Mouse (Mus musculus): Measurements from ENCODE around the gene Lpp. TPM values are rescaled to one million over a fixed set of nuclear protein-coding genes. Genes with fewer than 3 reads are reported as not detected.

The Lpp gene
- total RNA-seq, 2 experiments from 2014 or later, result 16.6 to 18.6 TPM

DNA sequence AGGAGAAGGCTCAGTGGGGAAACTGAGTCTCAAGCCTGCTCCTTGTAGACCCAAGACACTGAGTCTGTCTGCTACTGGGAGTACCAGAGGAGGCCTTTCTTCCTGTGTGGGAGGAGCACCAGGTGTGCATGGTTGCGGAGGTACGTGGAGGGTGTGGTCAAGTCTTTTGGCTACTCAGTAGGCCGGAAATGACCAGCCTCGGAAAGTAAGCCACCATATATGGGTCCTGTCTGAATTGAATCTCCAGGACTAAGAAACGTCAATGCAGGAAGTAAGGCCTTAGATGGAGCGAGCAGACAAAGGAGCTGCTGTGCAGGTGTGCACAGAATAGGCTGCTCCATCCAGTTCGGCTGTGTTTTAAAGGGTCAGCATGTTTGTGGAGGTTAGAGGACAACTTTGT lies 3.2 kb downstream of the Lpp start:
- intact Hi-C loops (cut with DNase I), result loop anchor here (5.0 kb wide), 2 partner anchors 66 to 81 kb away; no protein-coding TSS in a partner anchor
- no peak for DNase-seq

DNA sequence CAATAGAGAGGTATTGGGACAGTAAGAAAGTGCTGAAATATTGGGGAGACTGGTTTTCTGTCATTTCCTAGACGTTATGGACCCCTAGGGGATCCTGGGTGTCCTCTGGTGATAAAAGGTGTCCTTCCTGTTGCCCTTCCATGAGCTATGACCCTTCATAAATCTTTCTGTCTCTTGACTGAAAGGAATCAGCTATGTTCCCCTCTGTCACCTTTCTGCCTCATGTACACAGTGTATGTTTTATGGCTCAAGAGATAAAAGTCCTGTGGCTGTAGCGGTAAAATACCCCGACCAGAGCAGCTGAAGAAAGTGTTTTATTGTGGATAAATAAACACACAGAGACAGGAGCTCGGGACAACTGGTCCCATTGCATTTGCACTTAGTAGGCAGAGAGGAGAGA lies 5.2 kb downstream of the Lpp start:
- DNase-seq, result no peak
- intact Hi-C loops (cut with DNase I), result loop anchor here (5.0 kb wide), 2 partner anchors 64 to 79 kb away; no protein-coding TSS in a partner anchor

DNA sequence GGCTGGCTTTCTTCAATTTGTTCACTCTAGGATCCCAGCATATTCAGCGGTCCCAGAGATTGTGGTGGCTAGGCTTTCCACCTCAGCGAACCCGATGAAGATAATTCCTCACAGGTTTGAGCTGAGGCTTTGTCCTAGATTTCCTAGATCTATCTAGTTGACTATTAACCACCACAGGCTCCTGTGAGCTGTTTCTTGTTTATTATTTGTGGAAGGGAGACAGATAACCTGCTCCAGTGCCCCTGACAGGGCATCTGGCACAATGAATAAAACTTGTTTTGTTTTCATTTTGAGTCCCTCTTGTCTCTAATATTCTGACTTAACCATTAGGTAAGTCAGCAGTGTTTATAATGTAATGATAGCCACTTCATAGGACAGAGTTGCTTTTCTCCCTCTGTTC lies 5.6 kb downstream of the Lpp start:
- DNase-seq, result no peak
- intact Hi-C loops (cut with DNase I), result loop anchor here (5.0 kb wide), 2 partner anchors 63 to 78 kb away; no protein-coding TSS in a partner anchor

DNA sequence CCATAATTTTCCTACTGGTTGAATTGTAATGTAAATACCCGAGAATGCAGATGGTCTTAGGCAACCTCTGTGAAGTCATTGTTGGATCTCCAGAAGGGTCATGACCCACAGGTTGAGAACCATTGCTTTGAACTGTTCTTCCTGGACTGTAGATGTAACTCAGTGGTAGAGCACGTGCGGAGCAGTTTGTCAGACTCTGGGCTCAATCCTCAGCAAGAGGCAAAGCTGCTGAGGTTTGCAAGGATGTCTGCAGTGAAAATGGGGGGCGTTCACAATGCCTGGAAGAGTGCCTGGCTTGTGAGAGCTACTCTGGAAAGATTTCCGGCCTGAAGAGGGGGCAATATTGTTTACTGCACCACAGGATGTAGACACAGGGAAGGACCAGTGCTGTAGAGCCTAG lies 6.2 kb downstream of the Lpp start:
- intact Hi-C loops (cut with DNase I), result loop anchor here (5.0 kb wide), 2 partner anchors 63 to 78 kb away; no protein-coding TSS in a partner anchor

DNA sequence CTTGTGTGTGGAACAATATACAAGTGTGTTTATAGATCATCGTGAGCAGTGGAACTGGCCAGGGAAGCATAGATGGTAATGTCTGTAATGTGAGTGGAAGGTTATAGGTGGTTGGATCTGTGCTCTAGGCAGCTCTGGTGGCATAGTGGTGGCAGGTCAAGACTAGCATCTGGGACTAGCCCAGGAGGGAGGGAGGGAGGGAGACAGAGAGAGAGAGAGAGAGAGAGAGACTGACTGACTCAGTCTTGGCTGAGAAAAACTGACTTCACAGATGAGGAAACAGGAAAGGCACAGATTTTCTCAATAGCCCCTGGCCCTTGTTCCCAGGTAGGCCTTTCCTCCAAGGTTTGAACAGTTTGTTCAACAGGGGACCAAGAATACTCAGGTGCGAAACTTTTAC lies 7.5 kb downstream of the Lpp start:
- intact Hi-C loops (cut with DNase I), result no loop called here
- no peak for DNase-seq

More for the DNA sequence above, 6.2 kb downstream of the Lpp start:
- DNase-seq, result no peak

DNA sequence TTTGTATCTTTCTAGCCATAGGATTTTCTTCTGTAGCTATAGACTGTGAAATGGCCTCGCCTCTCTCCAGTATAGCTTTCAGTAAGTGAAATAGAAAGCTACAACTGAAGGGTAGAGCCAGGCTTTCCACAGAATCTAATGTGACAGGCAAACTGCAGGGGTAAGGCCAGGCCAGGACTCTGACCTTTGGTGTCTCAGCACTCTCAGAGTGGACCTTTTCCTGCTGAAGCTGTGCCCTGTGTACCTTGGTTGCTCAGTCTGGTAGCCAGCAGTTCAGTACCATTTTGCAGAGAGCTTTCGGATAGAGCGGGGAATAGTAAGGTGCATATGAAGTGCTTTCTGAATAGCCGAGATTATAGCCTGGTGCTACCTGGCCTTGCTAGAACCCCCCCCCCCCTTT lies 9.5 kb downstream of the Lpp start:
- no peak for DNase-seq
- intact Hi-C loops (cut with DNase I), result no loop called here

DNA sequence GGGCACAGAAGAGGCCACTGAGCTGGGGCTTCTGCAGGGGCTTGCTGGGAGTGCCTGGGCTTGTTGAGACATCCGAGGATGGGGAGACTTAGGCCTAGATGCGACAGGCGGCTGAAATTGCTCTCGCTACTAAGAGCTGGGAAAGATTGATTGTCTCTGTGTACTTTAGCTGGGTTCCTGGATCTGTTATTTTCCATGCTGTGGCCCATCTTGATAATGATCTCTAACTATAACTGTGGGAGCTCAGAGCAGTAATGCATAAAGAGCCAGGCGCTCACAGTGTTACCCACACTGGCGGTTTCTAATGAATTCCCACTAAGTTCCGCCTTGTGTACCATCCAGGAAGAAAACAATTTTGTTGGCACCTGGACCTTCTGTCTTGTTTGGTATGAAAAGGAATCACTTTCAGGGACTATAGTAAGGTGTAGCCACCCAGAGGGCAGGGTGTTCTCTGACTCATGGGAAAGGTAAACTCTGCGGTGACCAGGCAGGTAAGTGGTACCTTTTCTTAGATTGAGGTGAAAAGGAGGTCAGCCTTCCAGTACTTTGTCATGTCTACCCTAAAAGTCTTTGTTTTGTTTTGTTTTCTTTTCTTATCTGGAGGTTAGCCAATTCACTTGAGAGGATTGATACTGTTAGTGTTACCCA lies 10.6 kb downstream of the Lpp start:
- intact Hi-C loops (cut with DNase I), result no loop called here

DNA sequence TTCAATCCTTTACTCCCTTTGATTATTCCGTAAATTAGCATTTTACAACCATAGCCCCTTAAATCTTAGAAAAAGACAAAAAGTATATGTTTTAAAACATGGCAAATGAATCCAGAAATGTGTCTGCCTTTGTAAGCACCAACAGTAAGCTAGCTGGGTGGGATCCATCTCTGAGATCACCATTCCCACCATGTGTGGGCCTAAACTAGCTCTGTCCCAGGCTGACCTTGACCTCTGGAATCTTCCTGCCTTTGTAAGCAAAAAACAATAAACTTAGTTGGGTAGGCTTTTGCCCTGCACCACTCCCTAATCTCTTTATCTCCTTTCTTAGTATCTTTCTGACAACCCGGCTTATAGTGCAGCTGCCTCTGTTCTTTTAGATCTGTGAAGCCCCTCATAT lies 13.2 kb downstream of the Lpp start:
- intact Hi-C loops (cut with DNase I), result no loop called here
- DNase-seq, result no peak

More for the DNA sequence above, 10.6 kb downstream of the Lpp start:
- no peak for DNase-seq

DNA sequence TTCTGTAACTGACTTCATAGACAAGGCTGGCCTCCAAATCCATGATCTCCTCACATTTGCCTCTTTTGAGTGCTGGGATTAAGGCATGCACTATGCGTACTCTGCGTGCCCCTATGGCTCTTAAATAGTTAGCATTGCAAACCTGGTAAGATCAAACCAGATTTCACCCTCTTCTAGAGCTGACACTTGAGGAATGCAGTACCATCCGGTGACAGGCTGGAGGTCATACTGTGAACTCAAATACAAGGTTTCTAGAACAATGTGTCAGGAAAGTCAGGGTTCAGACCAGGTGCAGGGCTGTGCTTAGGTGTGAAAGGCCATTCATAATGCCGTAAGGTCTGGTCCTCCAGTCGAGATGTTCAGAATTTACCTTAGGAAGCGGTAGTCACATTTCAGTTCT lies 18.0 kb downstream of the Lpp start:
- intact Hi-C loops (cut with DNase I), result no loop called here
- no peak for DNase-seq

DNA sequence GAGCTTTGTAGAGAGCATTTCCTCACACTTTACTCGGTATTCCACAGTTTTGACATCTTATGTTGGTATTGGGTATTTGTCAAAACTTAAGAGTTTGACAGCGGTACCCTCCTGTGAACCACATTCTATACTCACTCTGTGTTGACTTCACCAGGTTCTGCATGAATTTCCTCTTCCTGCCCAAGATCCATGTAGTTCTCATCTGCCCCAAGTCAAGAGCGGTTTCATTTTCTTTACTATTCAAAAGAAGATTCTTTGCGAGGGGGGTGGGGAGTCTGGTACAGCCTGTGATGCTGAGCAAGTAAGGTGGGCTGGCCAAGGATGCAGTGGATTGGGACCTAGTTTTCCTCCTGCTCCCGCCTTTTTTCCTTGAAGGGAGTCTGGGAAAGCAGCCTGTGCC lies 18.9 kb downstream of the Lpp start:
- no peak for DNase-seq
- intact Hi-C loops (cut with DNase I), result no loop called here

DNA sequence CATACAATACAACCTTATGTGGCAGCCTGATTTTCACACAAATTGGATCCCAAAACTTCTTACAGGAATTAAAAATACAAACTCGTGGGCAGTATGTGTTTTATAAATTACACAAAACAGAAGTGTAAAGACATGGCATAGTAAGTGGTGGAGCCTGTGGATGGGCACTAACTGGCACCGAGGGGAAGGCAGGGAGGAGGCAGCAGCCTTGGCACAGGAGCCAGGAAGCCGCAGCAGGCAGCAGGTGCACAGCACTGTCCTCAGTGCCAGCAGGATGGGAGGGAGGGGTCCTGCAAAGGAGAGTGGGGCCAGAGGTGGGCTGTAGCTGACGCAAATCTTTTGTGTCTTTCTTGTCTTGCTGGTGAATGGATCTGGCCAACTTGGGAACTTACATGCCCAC lies 19.8 kb downstream of the Lpp start:
- intact Hi-C loops (cut with DNase I), result no loop called here
- DNase-seq, result no peak

DNA sequence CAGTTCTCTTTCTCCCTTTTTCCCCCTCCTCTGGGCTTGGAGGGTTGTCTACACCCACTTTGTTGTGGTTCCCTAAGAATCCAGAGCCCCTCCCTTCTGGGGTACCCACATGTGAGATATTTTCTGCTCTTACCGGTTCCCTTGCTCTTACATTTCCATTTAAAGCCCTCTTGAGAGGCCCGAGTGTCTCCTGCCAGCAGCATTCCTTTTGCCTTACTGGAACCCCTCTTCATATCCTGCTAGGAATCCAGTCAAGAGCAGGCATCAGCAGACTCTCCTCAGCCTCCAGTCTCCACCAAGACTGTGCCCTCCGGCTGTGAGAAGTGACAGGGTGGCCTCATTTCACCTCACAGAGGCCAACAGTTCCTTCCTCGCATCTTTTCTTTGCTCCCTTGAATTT lies 24.7 kb downstream of the Lpp start:
- DNase-seq, result no peak
- intact Hi-C loops (cut with DNase I), result no loop called here

DNA sequence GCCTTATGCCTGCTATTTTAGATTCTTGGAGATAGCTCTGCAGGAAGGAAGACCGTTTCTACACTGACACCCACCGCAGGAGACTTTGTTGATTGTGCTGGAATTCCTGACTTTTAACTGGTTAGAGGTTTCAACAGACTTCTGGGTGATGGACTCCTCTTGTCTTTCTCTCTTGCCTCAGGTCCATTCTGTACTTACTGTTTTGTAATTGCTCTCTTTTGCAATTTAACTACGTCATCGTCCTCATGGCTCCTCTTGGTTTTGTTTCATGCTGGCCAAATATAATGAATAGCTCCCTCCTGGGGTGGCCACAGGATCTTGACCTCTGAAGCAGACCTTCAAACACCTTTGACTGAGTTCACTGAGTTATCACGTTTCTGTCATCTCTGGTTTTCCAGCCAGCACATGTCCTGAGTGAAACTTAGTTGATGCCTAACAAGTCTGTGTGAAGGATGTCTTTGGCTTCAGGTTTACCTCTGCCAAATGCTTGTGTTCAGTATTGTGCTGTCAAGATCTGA lies 27.4 kb downstream of the Lpp start:
- intact Hi-C loops (cut with DNase I), result no loop called here
- DNase-seq, result no peak

DNA sequence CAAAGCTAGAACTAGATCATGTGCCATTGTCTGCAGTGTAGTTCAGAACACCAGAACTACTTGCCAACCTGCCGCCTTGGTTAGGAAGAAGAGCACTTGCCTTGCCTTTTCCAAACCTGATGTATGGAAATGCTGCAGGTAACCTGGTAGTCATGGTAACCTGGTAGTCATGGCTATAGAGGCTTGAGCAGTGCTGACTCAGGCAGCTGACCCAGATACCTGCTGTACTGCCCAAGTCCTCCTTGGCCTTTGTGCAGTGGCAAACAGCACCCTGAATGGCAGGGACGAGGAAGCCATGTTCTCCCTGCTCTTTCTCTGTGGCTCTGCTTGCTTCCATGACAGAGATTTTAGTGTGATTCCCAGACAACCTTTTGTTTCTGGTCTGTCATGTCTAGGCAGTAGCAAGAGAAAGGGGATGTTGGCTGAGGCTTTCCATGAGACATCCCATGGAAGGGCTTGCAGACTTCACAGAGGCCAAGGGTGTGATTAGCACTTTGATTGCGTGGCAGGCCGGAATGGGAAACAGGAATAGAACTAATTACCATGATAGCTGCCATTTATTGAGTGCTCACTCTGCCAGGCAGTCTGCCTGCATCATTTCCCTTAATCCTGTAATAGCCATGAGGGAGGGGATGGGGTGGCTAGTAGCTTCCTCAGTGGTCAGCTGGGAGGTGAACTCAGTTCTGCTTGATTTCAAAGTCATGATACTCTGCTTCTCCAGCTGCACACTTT lies 28.5 kb downstream of the Lpp start:
- intact Hi-C loops (cut with DNase I), result no loop called here
- DNase-seq, result no peak

DNA sequence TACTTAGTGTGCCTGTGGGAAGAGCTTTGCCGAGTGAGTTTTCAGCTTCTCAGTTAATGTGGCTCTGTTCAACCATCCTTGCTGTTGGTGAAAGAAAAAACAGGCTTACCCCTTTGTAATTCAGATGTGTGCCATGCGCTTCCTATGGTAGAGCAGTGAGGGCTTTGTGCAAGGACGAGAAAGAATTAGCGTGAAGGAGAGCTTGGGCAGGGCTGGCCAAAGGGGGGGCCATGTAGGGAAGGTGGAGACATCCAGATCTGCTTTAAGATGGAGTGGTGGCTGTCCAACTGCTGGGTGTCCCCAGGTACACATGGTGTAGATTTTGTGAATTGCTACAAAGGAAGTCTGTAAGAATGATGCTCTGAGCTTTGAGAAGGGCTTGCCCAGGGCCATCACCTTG lies 29.9 kb downstream of the Lpp start:
- no peak for DNase-seq
- intact Hi-C loops (cut with DNase I), result no loop called here

DNA sequence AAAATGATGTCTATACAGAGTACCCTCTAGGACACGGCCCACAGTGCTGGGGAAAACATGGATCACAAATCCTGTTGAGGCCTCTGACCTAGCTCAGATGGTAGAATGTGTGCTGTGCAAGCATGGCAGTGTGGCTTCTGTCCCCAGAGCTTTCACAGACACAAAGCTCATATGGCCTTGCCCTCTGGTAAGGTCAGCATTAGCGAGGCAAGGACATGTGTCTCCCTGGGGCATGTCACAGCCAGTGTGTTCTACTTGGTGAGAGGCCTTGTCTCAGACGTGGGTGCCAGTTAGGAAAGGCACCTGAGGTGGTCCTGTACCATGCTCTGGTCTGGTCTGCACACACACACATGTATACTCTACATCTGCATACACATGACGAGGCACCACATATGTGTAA lies 30.4 kb downstream of the Lpp start:
- intact Hi-C loops (cut with DNase I), result no loop called here
- DNase-seq, result no peak

DNA sequence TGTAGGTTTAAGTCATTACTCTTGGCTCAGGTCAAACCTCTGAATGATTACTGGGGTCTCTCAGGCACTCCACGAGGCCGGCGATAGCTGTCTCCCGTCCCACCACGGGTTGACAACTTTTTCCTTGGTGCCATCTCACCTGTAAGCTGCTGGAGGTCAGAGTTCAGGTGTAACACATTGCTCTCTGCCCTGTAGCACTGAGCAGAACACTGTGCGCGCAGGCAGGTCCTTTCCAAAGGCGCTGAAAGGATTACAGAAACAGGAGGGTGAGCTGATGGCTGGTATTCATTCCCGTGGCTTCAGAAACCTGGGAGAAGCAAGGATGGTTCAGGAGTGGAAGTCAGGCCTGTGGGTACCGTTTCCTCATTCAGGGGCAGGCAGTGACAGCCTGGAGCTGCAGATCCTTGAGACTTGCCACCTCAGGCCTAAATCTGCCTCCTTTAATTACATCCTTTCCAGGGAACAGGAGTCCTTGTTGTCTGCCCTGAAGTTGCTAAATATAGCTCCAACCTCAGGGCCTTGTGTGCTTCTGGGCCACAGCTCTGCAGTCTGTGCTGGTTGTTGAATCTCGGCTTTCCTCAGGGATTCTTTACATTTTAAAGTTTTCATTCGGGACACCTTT lies 31.2 kb downstream of the Lpp start:
- no peak for DNase-seq
- intact Hi-C loops (cut with DNase I), result no loop called here

DNA sequence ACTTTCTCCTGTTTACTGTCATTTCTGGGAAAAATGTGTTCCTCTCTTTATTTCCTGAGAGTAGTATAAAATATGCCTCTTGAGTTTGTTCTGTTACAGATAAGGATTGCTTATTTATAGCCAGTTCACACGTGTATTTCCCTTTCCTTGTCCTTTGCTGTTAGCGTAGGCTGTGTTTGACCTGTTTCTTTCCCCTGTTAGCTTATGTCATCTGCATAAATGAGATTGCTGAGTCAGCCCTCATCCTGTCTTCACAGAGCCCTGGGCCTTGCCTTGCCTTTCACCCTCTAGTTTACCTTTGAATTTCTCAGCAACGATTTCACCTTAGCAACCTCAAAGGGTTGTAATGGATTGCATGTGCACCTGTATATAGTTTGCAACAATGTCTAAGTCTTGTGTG lies 32.5 kb downstream of the Lpp start:
- intact Hi-C loops (cut with DNase I), result no loop called here
- no peak for DNase-seq

DNA sequence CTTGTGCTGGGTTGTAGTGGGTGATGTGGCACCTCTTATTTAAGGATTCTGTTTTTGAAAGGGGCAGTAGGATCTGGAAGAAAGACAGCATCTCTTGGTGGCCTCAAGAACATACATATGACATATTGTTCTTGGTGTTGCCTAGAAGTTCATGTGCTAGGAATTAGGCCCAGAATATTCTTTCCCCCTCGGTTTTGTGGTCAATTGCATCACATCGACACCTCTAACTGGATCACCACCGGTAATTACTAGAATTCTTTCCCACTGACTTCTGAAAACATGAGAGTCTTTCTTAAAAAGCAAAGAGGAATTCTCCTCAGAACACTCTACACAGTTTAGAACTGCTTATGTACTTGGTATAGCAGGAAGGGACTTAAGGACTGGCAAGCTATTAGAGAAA lies 34.3 kb downstream of the Lpp start:
- DNase-seq, result no peak
- intact Hi-C loops (cut with DNase I), result no loop called here

DNA sequence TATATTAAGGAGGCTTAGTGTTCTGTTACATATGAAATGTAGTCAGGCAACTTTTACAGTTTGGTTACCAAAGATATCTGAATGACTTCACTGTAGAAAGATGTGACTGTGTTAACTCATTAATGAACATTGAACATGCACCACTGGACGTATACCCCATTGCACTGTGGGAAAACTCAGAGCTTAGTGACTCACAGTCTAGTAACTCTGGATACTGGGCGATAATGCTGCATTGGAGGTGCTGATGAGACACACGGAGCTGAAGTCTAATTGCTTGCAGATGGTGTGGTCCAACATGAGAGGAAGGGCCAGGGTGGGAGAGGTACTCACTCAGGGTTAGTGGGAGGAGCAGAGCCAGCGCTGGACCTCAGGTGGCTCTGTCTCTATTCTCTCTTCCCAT lies 34.7 kb downstream of the Lpp start:
- DNase-seq, result no peak
- intact Hi-C loops (cut with DNase I), result no loop called here

DNA sequence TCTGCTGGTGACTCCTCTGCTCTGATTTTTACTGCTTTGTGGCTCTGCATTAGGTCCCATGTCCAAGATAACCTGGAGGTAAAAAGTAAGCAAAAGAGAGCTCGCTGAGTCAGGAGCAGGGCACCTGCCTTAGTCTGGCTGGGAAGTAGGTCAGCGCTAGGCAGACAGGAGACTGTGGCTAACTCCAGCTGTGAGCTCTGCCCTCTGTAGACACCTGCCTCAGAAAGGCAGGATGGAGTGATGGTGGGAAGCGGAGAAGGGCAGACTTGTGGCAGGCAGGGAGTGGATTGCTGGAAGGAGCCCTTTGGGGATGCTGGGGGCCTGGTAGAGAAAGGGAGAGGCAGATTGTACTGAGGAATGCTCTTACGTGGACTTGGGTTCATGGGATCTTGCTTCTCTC lies 35.4 kb downstream of the Lpp start:
- no peak for DNase-seq
- intact Hi-C loops (cut with DNase I), result no loop called here

DNA sequence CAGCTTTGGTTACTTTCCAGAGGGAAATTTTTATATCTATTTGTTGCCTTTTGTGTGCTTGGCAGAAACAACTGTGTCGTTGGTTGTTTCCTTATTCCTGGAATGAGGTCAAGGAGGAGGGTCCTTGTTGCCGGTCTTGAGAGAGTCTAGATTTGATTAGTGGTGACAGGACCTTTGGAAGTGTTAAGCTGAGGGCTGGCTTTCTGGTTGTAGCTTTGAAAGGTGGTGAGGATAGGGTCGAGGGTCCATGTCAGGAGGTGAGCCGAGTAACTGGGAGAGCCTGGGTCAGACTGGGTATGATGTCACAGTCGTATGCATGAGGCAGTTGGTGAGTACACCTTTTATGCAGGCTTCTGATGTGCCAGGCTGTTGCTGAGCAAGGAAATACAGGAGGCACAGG lies 36.4 kb downstream of the Lpp start:
- intact Hi-C loops (cut with DNase I), result no loop called here

More for the DNA sequence above, 36.4 kb downstream of the Lpp start:
- no peak for DNase-seq

Data from gastrocnemius, postnatal 36 days (tissue).